Mouse (Mus musculus) cortical plate, adult 2 months (tissue): ENCODE measurements around the gene Lsm2.

ENCODE experiments used
- CTCF ChIP-seq: fragments of 200-500 bp; IDR thresholded peaks from 2 replicates; pipeline ENCODE4 v1.5.1; 2011; ENCODE audit warnings: mild to moderate bottlenecking, control low read depth, low read length; ENCODE audit not compliant: insufficient read depth; ENCODE audit errors: extremely low read depth
- POLR2A ChIP-seq: fragments of 200-500 bp; IDR thresholded peaks from 2 replicates; pipeline ENCODE4 v1.6.1; 2011; ENCODE audit warnings: mild to moderate bottlenecking, low read length, control low read depth; ENCODE audit not compliant: insufficient read depth; ENCODE audit errors: extremely low read depth

- TF ChIP-seq CTCF: no peak
- no peak for TF ChIP-seq POLR2A
Measured at GRCm38 (mm10) chr17:35019894-35020293, 38.2 kb downstream of the Lsm2 start.
